Mouse (Mus musculus) 3T3-L1 (cell line): ENCODE results near the gene Tnk2.

Experiments used
- DNase-seq: peaks from one replicate; pipeline ENCODE4 v3.0.0-alpha.2; 2015; ENCODE audit warnings: low read depth, low spot score

Gene Tnk2

GRCm38 (mm10) chr16:32712202-32712601 is 68.5 kb downstream of the Tnk2 start:
- no peak for DNase-seq

- peak; percentile 13 for DNase-seq
These were observed 69.9 kb downstream of the Tnk2 start for GRCm38 (mm10) chr16:32713556-32713955.

GRCm38 (mm10) chr16:32715364-32715763 is 71.7 kb downstream of the Tnk2 start:
- no peak for DNase-seq

- DNase-seq: no peak
These were observed 79.5 kb downstream of the Tnk2 start for GRCm38 (mm10) chr16:32723163-32723562.

GRCm38 (mm10) chr16:32723767-32724166 is 80.1 kb downstream of the Tnk2 start:
- DNase-seq: no peak

GRCm38 (mm10) chr16:32724259-32724658 is 80.6 kb downstream of the Tnk2 start:
- DNase-seq: peak; percentile 62

GRCm38 (mm10) chr16:32726501-32726900 is 82.8 kb downstream of the Tnk2 start:
- no peak for DNase-seq

GRCm38 (mm10) chr16:32728240-32728639 is 84.6 kb downstream of the Tnk2 start:
- DNase-seq: peak; percentile 88

- no peak for DNase-seq
These were observed 85.1 kb downstream of the Tnk2 start for GRCm38 (mm10) chr16:32728730-32729129.
